Mouse (Mus musculus) forebrain, embryonic 16.5 days (tissue): ENCODE measurements at regions not wholly inside any gene's neighbourhood (a gene's known extent, or its start where the extent isn't known, plus 50 kb on each side); places are given as distances from the start of the nearest gene placed in this dataset.

Experiments
- ATAC-seq: fragments of 200-750 bp; cut with Nextera tagmentation; 2 replicates; pipeline ENCODE4 v1.8.0; 2017; ENCODE audit warnings: mild to moderate bottlenecking, moderate library complexity
- H3K27ac ChIP-seq: fragments of 300-500 bp; sonication (generic); 2 replicates; pipeline ENCODE4 v1.5.1; 2014; ENCODE audit warnings: low read length, control low read depth
- H3K27me3 ChIP-seq: fragments of 300-500 bp; sonication (generic); replicated peaks from 2 replicates; pipeline ENCODE4 v1.6.1; 2014; ENCODE audit warnings: low read length; ENCODE audit not compliant: control insufficient read depth, insufficient read depth
- H3K36me3 ChIP-seq: fragments of 300-500 bp; sonication (generic); 2 replicates; pipeline ENCODE4 v1.6.1; 2014; ENCODE audit not compliant: control insufficient read depth, insufficient read depth
- H3K4me1 ChIP-seq: fragments of 300-500 bp; sonication (generic); replicated peaks from 2 replicates; pipeline ENCODE4 v1.6.1; 2014; ENCODE audit warnings: low read length; ENCODE audit not compliant: control insufficient read depth, insufficient read depth
- H3K4me2 ChIP-seq: fragments of 300-500 bp; sonication (generic); 2 replicates; pipeline ENCODE4 v1.6.1; 2014; ENCODE audit warnings: mild to moderate bottlenecking, low read length, control low read depth
- H3K4me3 ChIP-seq: fragments of 300-500 bp; sonication (generic); replicated peaks from 2 replicates; pipeline ENCODE4 v1.5.1; 2014; ENCODE audit warnings: mild to moderate bottlenecking, low read length, control low read depth
- H3K9ac ChIP-seq: fragments of 300-500 bp; sonication (generic); replicated peaks from 2 replicates; pipeline ENCODE4 v1.6.1; 2014; ENCODE audit warnings: low read depth, low read length, control low read depth
- H3K9me3 ChIP-seq: fragments of 300-500 bp; sonication (generic); 2 replicates; pipeline ENCODE4 v1.6.1; 2016; ENCODE audit warnings: low read length; ENCODE audit not compliant: control insufficient read depth
- WGBS: fragments of 180-500 bp; shearing (Covaris S2); extraction: QIAGEN DNeasy Blood & Tissue Kit; methylation state at CpG from one replicate; pipeline ENCODE4 v1.1.7; 2014; 5-methylcytosine and 5-hydroxymethylcytosine counted together

DNA sequence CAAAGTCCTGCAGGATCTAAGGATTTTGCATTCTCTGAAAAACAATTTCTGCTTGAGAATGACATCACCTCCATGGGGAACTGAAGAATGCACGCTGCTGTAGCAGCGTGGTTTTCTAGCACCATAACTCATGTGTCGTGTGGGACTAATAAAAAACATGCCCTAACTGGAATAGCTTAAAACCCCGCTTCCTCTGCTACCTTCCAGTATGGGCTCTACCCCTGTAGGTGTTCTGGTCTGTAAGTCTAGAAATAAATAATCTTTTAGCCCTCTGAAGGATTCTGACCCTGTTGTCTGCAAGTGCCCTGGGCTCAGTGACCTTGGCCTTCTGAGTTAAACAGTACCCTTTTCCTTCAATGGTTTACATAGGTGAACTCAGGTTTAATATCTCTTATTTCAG is 282.8 kb downstream of the Stim2 start:
- no peak for ATAC-seq
- Histone ChIP-seq H3K9ac (no peak overlapping the region), H3K27me3 (no peaks in the 10 kb centered on the region), H3K9me3 (no peaks in the 10 kb centered on the region), H3K4me1 (peaks cover 3% of the 10 kb centered on the region), H3K27ac (no peak overlapping the region), H3K4me3 (no peak overlapping the region), H3K4me2 (no peak overlapping the region), H3K36me3 (no peaks in the 10 kb centered on the region)
- 86% methylated on average over 4 of the region's 4 CpGs for WGBS

DNA sequence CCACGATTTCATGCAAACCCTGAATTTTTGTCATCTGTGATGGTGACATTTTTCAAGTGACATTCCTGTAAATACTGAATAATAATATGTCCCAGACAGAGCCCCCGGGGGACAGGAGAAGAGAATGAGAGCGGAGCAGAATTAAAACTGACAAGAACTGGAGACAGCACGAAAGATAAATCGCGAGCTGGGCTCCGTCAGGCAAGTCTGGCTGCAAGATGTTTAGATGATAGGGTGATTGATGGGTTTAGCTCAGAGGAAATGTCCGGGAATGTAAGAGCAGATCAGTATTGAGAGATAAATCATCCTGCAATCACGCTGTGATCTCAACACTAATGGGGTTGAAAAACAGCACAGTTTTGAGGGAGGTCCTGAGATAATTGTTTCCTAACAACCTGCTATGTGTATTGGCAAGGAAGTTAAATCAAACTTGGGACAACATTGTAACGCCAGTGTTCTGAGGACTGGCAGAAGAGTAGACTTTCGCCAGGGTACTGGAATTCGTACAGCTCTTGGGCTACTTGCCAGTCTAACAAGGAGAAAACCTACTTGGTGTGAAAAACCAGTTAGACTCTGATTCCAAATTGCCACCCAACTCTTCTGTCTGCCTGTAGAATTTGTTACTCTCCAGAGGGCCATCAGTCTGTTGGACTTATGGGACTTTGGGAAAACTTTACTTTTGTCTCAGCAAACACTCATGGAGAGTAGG is 292.2 kb downstream of the Stim2 start:
- H3K4me1 ChIP-seq: no peaks in the 10 kb centered on the region
- WGBS: 76% methylated on average over 12 of the region's 12 CpGs
- H3K9ac ChIP-seq: no peak overlapping the region
- H3K4me3 ChIP-seq: no peak overlapping the region
- no peak overlapping the region for H3K27ac ChIP-seq
- ATAC-seq: no peak
- H3K9me3 ChIP-seq: no peaks in the 10 kb centered on the region
- no peaks in the 10 kb centered on the region for H3K36me3 ChIP-seq
- no peak overlapping the region for H3K4me2 ChIP-seq
- no peaks in the 10 kb centered on the region for H3K27me3 ChIP-seq

GRCm38 (mm10) chr5:54291940-54292339 is 293.6 kb downstream of the Stim2 start:
- no peak overlapping the region for H3K27ac ChIP-seq
- no peak for ATAC-seq
- no peaks in the 10 kb centered on the region for H3K27me3 ChIP-seq
- no peak overlapping the region for H3K4me3 ChIP-seq
- H3K9me3 ChIP-seq: no peaks in the 10 kb centered on the region
- H3K9ac ChIP-seq: no peak overlapping the region
- no peaks in the 10 kb centered on the region for H3K36me3 ChIP-seq
- no peaks in the 10 kb centered on the region for H3K4me1 ChIP-seq
- H3K4me2 ChIP-seq: no peak overlapping the region
- 11% methylated on average over 5 of the region's 5 CpGs for WGBS

DNA sequence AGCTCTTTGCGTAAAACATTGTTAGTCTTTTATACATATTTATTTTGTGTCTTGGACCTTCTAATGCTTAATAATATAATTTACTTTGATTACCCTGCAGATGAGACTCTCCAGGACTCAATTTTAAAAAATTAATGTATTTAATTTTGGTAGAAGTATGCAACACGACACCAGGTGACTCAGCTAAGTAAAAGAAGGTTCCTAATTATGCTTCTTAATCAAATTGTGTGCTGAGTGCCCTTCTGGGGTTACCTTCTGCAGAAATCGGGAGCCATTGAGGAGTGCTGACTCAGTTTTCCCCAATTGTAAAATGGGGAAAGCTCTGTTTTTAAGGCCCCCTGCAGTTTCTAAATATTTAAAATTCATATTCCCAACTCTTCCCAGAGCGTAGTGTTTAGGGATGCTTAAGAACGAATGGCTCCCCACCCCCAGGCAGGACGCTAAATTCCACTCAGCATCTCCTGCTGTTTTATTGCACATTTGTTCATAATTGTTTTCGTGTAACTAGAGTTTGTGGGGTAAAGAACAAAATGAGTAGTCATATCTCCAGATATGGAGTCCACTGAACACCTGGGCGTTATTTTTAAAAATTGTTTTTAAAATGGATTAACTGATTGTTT is 315.5 kb downstream of the Stim2 start:
- no peaks in the 10 kb centered on the region for H3K9me3 ChIP-seq
- WGBS: 85% methylated on average over 8 of the region's 8 CpGs
- H3K36me3 ChIP-seq: no peaks in the 10 kb centered on the region
- no peak overlapping the region for H3K4me2 ChIP-seq
- H3K4me3 ChIP-seq: no peak overlapping the region
- no peak for ATAC-seq
- H3K27ac ChIP-seq: no peak overlapping the region
- H3K27me3 ChIP-seq: no peaks in the 10 kb centered on the region
- no peaks in the 10 kb centered on the region for H3K4me1 ChIP-seq
- no peak overlapping the region for H3K9ac ChIP-seq

GRCm38 (mm10) chr5:54330415-54330814 is 332.1 kb downstream of the Stim2 start:
- Histone ChIP-seq H3K27ac (no peak overlapping the region), H3K4me3 (no peak overlapping the region), H3K36me3 (no peaks in the 10 kb centered on the region), H3K9ac (no peak overlapping the region), H3K27me3 (no peaks in the 10 kb centered on the region), H3K9me3 (no peaks in the 10 kb centered on the region), H3K4me1 (no peaks in the 10 kb centered on the region), H3K4me2 (no peak overlapping the region)
- no peak for ATAC-seq
- 43% methylated on average over 2 of the region's 2 CpGs for WGBS

DNA sequence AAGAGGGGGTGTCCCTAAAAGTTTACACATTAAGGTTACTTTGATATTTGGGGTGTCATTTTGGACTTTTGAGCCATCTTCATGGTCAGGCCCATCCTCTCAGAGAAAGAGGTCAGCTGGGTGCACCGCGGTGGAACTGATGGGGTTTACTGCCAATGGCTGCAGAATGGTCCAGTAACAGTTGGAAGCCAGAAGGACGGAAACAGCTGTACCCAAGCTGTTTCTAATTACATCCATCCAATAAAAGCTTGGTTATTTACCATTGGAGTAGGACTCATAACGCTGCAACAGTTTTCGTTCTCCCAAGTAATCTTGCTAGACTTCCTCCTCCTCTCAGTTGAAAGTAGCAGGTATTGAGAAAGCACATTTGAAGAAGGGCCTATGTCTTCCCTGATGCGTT is 344.7 kb downstream of the Stim2 start:
- Histone ChIP-seq H3K4me2 (no peak overlapping the region), H3K9me3 (no peaks in the 10 kb centered on the region), H3K36me3 (no peaks in the 10 kb centered on the region), H3K27me3 (no peaks in the 10 kb centered on the region), H3K9ac (no peak overlapping the region), H3K4me1 (no peaks in the 10 kb centered on the region), H3K4me3 (no peak overlapping the region), H3K27ac (no peak overlapping the region)
- WGBS: 76% methylated on average over 6 of the region's 6 CpGs
- ATAC-seq: no peak

GRCm38 (mm10) chr5:54343432-54343831 is 345.1 kb downstream of the Stim2 start:
- ATAC-seq: no peak
- Histone ChIP-seq H3K4me2 (no peak overlapping the region), H3K9ac (no peak overlapping the region), H3K4me3 (no peak overlapping the region), H3K9me3 (no peaks in the 10 kb centered on the region), H3K4me1 (no peaks in the 10 kb centered on the region), H3K27me3 (no peaks in the 10 kb centered on the region), H3K27ac (no peak overlapping the region), H3K36me3 (no peaks in the 10 kb centered on the region)
- 93% methylated on average over 3 of the region's 3 CpGs for WGBS

- Histone ChIP-seq H3K4me1 (peaks cover 6% of the 10 kb centered on the region), H3K9ac (no peak overlapping the region), H3K4me2 (no peak overlapping the region), H3K36me3 (no peaks in the 10 kb centered on the region), H3K9me3 (no peaks in the 10 kb centered on the region), H3K4me3 (no peak overlapping the region), H3K27ac (peak overlapping the region; percentile 39; the same call in 1 of the 2 replicates), H3K27me3 (no peaks in the 10 kb centered on the region)
- WGBS: 70% methylated on average over 8 of the region's 8 CpGs
- ATAC-seq: 0 out of 2 replicates have a peak, but pooled peaks have one; percentile 3
Observed at GRCm38 (mm10) chr5:54348820-54349596, 350.7 kb downstream of the Stim2 start.

GRCm38 (mm10) chr5:54349775-54350332 is 351.6 kb downstream of the Stim2 start:
- no peak overlapping the region for H3K4me2 ChIP-seq
- 33% methylated on average over 5 of the region's 5 CpGs for WGBS
- H3K4me1 ChIP-seq: peaks cover 6% of the 10 kb centered on the region
- H3K27me3 ChIP-seq: no peaks in the 10 kb centered on the region
- H3K36me3 ChIP-seq: no peaks in the 10 kb centered on the region
- no peak overlapping the region for H3K9ac ChIP-seq
- H3K9me3 ChIP-seq: no peaks in the 10 kb centered on the region
- ATAC-seq: peak; percentile 64
- no peak overlapping the region for H3K4me3 ChIP-seq
- H3K27ac ChIP-seq: peak overlapping the region; percentile 53; the same call in 1 of the 2 replicates
